Mouse (Mus musculus): ENCODE measurements at regions not wholly inside any gene's neighbourhood (a gene's known extent, or its start where the extent isn't known, plus 50 kb on each side); places are given as distances from the start of the nearest gene placed in this dataset.

DNA sequence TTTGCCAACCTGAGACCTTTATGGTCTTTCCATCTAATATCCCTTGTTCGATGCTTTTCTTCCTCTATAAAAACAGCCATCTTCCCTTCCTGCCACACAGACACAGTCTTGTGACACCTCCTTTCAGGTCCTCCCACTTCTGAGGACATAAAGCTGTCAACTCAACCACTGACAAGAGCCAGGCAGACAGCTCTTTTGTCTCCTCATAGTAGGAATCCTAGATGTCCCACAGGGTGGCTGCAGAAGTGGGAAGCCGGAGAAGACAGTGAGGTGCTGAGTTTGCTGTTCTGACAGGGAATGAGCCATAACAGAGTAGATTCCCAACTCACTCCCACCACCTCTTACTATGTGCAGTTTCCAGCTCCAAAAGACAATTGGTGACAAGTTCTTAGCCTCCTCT, 358.4 kb downstream of the Pmp22 start:
- Histone ChIP-seq H3K27me3 (replicated peaks; ENCODE audit: insufficient read depth, low read length) (no peaks in the 10 kb centered on the region), H3K9me3 (ENCODE audit: low read length) (no peaks in the 10 kb centered on the region), H3K36me3 (ENCODE audit: insufficient read depth, low read length) (no peaks in the 10 kb centered on the region), H3K4me3 (ENCODE audit: low read depth, low read length) (no peak overlapping the region), H3K4me1 (ENCODE audit: insufficient read depth, low read depth, low read length) (no peaks in the 10 kb centered on the region), H3K9ac (replicated peaks; ENCODE audit: low read depth) (no peak overlapping the region), H3K27ac (ENCODE audit: low read length) (no peak overlapping the region), H3K4me2 (replicated peaks; ENCODE audit: low read depth, low read length) (no peak overlapping the region)
- TF ChIP-seq CTCF (IDR thresholded peaks at IDR 0.05): no peak
- TF ChIP-seq EP300 (IDR thresholded peaks at IDR 0.05): no peak
- DNase-seq (ENCODE audit: low spot score) (no peak), ATAC-seq (no peak)
- 19% methylated on average over 2 of the region's 2 CpGs for WGBS

GRCm38 (mm10) chr11:63502181-63502580, 373.4 kb downstream of the Pmp22 start:
- Histone ChIP-seq H3K4me3 (ENCODE audit: low read depth, low read length) (no peak overlapping the region), H3K27ac (ENCODE audit: low read length) (no peak overlapping the region), H3K27me3 (replicated peaks; ENCODE audit: insufficient read depth, low read length) (no peaks in the 10 kb centered on the region), H3K4me1 (ENCODE audit: insufficient read depth, low read depth, low read length) (no peaks in the 10 kb centered on the region), H3K9ac (replicated peaks; ENCODE audit: low read depth) (no peak overlapping the region), H3K9me3 (ENCODE audit: low read length) (no peaks in the 10 kb centered on the region), H3K4me2 (replicated peaks; ENCODE audit: low read depth, low read length) (no peak overlapping the region), H3K36me3 (ENCODE audit: insufficient read depth, low read length) (no peaks in the 10 kb centered on the region)
- no peak for TF ChIP-seq CTCF (IDR thresholded peaks at IDR 0.05)
- TF ChIP-seq EP300 (IDR thresholded peaks at IDR 0.05): no peak
- WGBS: 45% methylated on average over 5 of the region's 5 CpGs
- DNase-seq (ENCODE audit: low spot score) (peak; percentile 19), ATAC-seq (no peak)

GRCm38 (mm10) chr11:63507387-63507786, 378.6 kb downstream of the Pmp22 start:
- no peaks in the 10 kb centered on the region for H3K27me3 ChIP-seq (replicated peaks; ENCODE audit: insufficient read depth, low read length)
- no peak overlapping the region for H3K4me3 ChIP-seq (ENCODE audit: low read depth, low read length)
- ATAC-seq (no peak), DNase-seq (ENCODE audit: low spot score) (no peak)
- no peaks in the 10 kb centered on the region for H3K9me3 ChIP-seq (ENCODE audit: low read length)
- no peak overlapping the region for H3K9ac ChIP-seq (replicated peaks; ENCODE audit: low read depth)
- no peak overlapping the region for H3K4me2 ChIP-seq (replicated peaks; ENCODE audit: low read depth, low read length)
- no peak overlapping the region for H3K27ac ChIP-seq (ENCODE audit: low read length)
- peaks cover 6% of the 10 kb centered on the region; the same call in 1 of the 2 replicates for H3K4me1 ChIP-seq (ENCODE audit: insufficient read depth, low read depth, low read length)
- TF ChIP-seq EP300 (IDR thresholded peaks at IDR 0.05) (no peak), CTCF (IDR thresholded peaks at IDR 0.05) (no peak)
- H3K36me3 ChIP-seq (ENCODE audit: insufficient read depth, low read length): no peaks in the 10 kb centered on the region
- WGBS: 67% methylated on average over 8 of the region's 8 CpGs

DNA sequence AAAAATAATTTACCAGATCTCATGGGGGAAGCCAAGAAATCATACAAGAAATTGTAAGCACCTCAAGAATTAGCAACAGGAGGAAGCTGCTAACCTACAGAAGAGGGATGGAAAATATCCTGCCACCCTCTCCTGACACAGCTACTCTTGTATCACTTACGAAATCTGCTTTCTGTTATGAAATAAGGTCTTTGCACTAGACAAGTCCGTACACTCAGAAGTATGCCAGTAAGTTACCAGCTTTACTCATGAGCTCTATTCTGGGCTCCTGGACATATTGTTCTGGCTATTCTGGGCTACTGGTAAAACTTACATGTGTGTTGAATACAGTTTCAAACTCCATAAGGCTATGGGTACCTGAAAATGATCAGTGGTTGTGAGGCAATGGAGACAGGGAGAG, 379.9 kb downstream of the Pmp22 start:
- no peaks in the 10 kb centered on the region for H3K9me3 ChIP-seq (ENCODE audit: low read length)
- no peak overlapping the region for H3K9ac ChIP-seq (replicated peaks; ENCODE audit: low read depth)
- H3K4me2 ChIP-seq (replicated peaks; ENCODE audit: low read depth, low read length): no peak overlapping the region
- H3K4me1 ChIP-seq (ENCODE audit: insufficient read depth, low read depth, low read length): peaks cover 6% of the 10 kb centered on the region; the same call in 1 of the 2 replicates
- H3K36me3 ChIP-seq (ENCODE audit: insufficient read depth, low read length): no peaks in the 10 kb centered on the region
- peak; percentile 66 for DNase-seq (ENCODE audit: low spot score)
- no peaks in the 10 kb centered on the region for H3K27me3 ChIP-seq (replicated peaks; ENCODE audit: insufficient read depth, low read length)
- no peak overlapping the region for H3K4me3 ChIP-seq (ENCODE audit: low read depth, low read length)
- ATAC-seq: peak; percentile 52
- TF ChIP-seq EP300 (IDR thresholded peaks at IDR 0.05): peak; percentile 82
- TF ChIP-seq CTCF (IDR thresholded peaks at IDR 0.05): no peak
- H3K27ac ChIP-seq (ENCODE audit: low read length): no peak overlapping the region
- WGBS: 54% methylated on average over 2 of the region's 2 CpGs

- ATAC-seq: peak; percentile 52
- no peak overlapping the region for H3K4me3 ChIP-seq (ENCODE audit: low read depth, low read length)
- DNase-seq (ENCODE audit: low spot score): no peak
- H3K4me2 ChIP-seq (replicated peaks; ENCODE audit: low read depth, low read length): no peak overlapping the region
- no peaks in the 10 kb centered on the region for H3K9me3 ChIP-seq (ENCODE audit: low read length)
- H3K4me1 ChIP-seq (ENCODE audit: insufficient read depth, low read depth, low read length): peaks cover 6% of the 10 kb centered on the region; the same call in 1 of the 2 replicates
- no peaks in the 10 kb centered on the region for H3K27me3 ChIP-seq (replicated peaks; ENCODE audit: insufficient read depth, low read length)
- no peaks in the 10 kb centered on the region for H3K36me3 ChIP-seq (ENCODE audit: insufficient read depth, low read length)
- TF ChIP-seq CTCF (IDR thresholded peaks at IDR 0.05) (no peak), EP300 (IDR thresholded peaks at IDR 0.05) (no peak)
- WGBS: 59% methylated on average over 7 of the region's 7 CpGs
- H3K9ac ChIP-seq (replicated peaks; ENCODE audit: low read depth): no peak overlapping the region
- H3K27ac ChIP-seq (ENCODE audit: low read length): no peak overlapping the region
Measured at GRCm38 (mm10) chr11:63510611-63511010, 381.8 kb downstream of the Pmp22 start.

DNA sequence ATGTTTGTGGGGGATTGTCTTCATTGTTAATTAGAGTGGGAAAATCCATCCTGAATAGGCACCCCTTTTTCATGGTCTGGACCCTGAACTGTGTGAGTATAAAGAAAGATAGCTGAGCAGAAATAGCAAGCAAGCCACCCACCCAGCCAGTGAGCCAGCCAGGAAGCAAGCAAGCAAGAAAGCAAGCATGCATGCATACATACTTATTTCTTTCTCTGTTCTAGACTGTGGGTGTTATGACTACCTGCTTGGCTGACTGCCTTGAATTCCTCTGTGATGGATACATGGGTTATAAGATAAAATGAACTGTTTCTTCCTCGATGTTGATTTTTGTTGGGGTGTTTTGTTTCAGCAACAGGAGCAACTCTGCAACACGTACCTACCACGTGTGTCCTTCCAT, 385.8 kb downstream of the Pmp22 start:
- ATAC-seq: no peak
- no peaks in the 10 kb centered on the region for H3K27me3 ChIP-seq (replicated peaks; ENCODE audit: insufficient read depth, low read length)
- TF ChIP-seq CTCF (IDR thresholded peaks at IDR 0.05) (no peak), EP300 (IDR thresholded peaks at IDR 0.05) (no peak)
- no peak overlapping the region for H3K4me3 ChIP-seq (ENCODE audit: low read depth, low read length)
- H3K27ac ChIP-seq (ENCODE audit: low read length): no peak overlapping the region
- DNase-seq (ENCODE audit: low spot score): no peak
- no peaks in the 10 kb centered on the region for H3K9me3 ChIP-seq (ENCODE audit: low read length)
- no peaks in the 10 kb centered on the region for H3K4me1 ChIP-seq (ENCODE audit: insufficient read depth, low read depth, low read length)
- H3K4me2 ChIP-seq (replicated peaks; ENCODE audit: low read depth, low read length): no peak overlapping the region
- no peaks in the 10 kb centered on the region for H3K36me3 ChIP-seq (ENCODE audit: insufficient read depth, low read length)
- no peak overlapping the region for H3K9ac ChIP-seq (replicated peaks; ENCODE audit: low read depth)
- WGBS: 90% methylated on average over 3 of the region's 3 CpGs

GRCm38 (mm10) chr11:63518847-63519246, 390.1 kb downstream of the Pmp22 start:
- Histone ChIP-seq H3K4me2 (replicated peaks; ENCODE audit: low read depth, low read length) (no peak overlapping the region), H3K27me3 (replicated peaks; ENCODE audit: insufficient read depth, low read length) (no peaks in the 10 kb centered on the region), H3K36me3 (ENCODE audit: insufficient read depth, low read length) (no peaks in the 10 kb centered on the region), H3K4me3 (ENCODE audit: low read depth, low read length) (no peak overlapping the region), H3K9me3 (ENCODE audit: low read length) (no peaks in the 10 kb centered on the region), H3K4me1 (ENCODE audit: insufficient read depth, low read depth, low read length) (no peaks in the 10 kb centered on the region), H3K27ac (ENCODE audit: low read length) (no peak overlapping the region), H3K9ac (replicated peaks; ENCODE audit: low read depth) (no peak overlapping the region)
- DNase-seq (ENCODE audit: low spot score): peak; percentile 66
- ATAC-seq: peak; percentile 72
- TF ChIP-seq CTCF (IDR thresholded peaks at IDR 0.05): no peak
- TF ChIP-seq EP300 (IDR thresholded peaks at IDR 0.05): no peak
- WGBS: 14% methylated on average over 6 of the region's 6 CpGs
